11 mouse cellular contexts compared by ENCODE assay signal in the genomic region with DNA sequence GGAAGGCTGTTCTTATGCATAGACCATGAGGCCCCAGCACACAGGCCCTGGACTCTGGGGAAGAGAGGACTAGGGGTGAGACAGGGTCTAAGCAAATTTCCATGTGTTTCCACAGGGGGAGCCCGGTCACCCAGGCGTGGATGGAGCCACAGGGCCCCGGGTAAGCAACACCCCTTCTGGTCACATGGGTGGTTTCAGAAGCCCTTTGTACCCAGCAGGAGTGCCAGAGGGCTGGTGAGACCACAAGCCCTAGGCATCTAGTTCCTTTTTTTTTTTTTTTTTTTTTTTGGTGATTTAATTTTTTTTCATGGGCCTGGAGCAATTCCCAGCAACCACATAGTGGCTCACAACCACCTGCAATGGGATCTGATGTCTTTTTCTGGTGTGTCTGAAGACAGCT. TPM values are rescaled to one million over a fixed set of nuclear protein-coding genes. Genes with fewer than 3 reads are reported as not detected.
DNase-seq lines count a peak whose midpoint lies in the region; ATAC-seq and TF ChIP-seq lines count a peak whose summit lies in the region.
"Had no signal": no experiment of that assay in that cellular context is flagged by ENCODE, and none has a peak within 500 bp of the region (broad histone marks: within the 10 kb centered on the region; RNA-seq: fewer than 3 reads in every experiment).

No protein-coding gene starts in this region.

- H3K9ac ChIP-seq in lung, postnatal 0 days (replicated peaks; ENCODE audit: low read depth), result no peak overlapping the region
- H3K9ac ChIP-seq in kidney, postnatal 0 days (ENCODE audit: low read depth, low read length), result no peak overlapping the region
- H3K9ac ChIP-seq in forebrain, embryonic 14.5 days (ENCODE audit: low read length), result no peak overlapping the region

- no peak overlapping the region for H3K27ac ChIP-seq in lung, postnatal 0 days (ENCODE audit: low read length)
- no peak overlapping the region for H3K27ac ChIP-seq in kidney, postnatal 0 days
- H3K27ac ChIP-seq in forebrain, embryonic 14.5 days (ENCODE audit: low read depth, low read length), result no peak overlapping the region
- H3K27ac ChIP-seq: macrophage had no signal

- no peaks in the 10 kb centered on the region for H3K4me1 ChIP-seq in lung, postnatal 0 days (ENCODE audit: insufficient read depth, low read depth, low read length)
- no peaks in the 10 kb centered on the region for H3K4me1 ChIP-seq in kidney, postnatal 0 days (replicated peaks; ENCODE audit: insufficient read depth, low read length)
- H3K4me1 ChIP-seq in forebrain, embryonic 14.5 days (ENCODE audit: control insufficient read depth, insufficient read depth, low read length), result no peaks in the 10 kb centered on the region

- H3K27me3 ChIP-seq in lung, postnatal 0 days (replicated peaks; ENCODE audit: insufficient read depth, low read length), result no peaks in the 10 kb centered on the region
- H3K27me3 ChIP-seq in kidney, postnatal 0 days (ENCODE audit: insufficient read depth, low read length), result no peaks in the 10 kb centered on the region
- no peaks in the 10 kb centered on the region for H3K27me3 ChIP-seq in splenic B cell, adult 2 months (ENCODE audit: control insufficient read depth, insufficient read depth, low read length, poor library complexity, severe bottlenecking)
- H3K27me3 ChIP-seq in forebrain, embryonic 14.5 days (replicated peaks; ENCODE audit: control insufficient read depth, insufficient read depth, low read length), result no peaks in the 10 kb centered on the region

- no peaks in the 10 kb centered on the region for H3K36me3 ChIP-seq in lung, postnatal 0 days (ENCODE audit: insufficient read depth, low read length)
- no peaks in the 10 kb centered on the region for H3K36me3 ChIP-seq in kidney, postnatal 0 days (ENCODE audit: insufficient read depth, low read length)
- no peaks in the 10 kb centered on the region for H3K36me3 ChIP-seq in splenic B cell, adult 2 months (ENCODE audit: control insufficient read depth, insufficient read depth, low read length, poor library complexity, severe bottlenecking)
- no peaks in the 10 kb centered on the region for H3K36me3 ChIP-seq in forebrain, embryonic 14.5 days (ENCODE audit: control insufficient read depth, insufficient read depth, low read length)

- no peak for TF ChIP-seq CTCF in lung, postnatal 0 days (IDR thresholded peaks at IDR 0.05)
- TF ChIP-seq CTCF in kidney, postnatal 0 days (IDR thresholded peaks at IDR 0.05; ENCODE audit: low read depth), result no peak

- TF ChIP-seq EP300 in lung, postnatal 0 days (IDR thresholded peaks at IDR 0.05), result no peak

- no peak overlapping the region for H3K4me3 ChIP-seq in lung, postnatal 0 days (ENCODE audit: low read depth, low read length)
- H3K4me3 ChIP-seq in kidney, postnatal 0 days (replicated peaks; ENCODE audit: low read depth, low read length), result no peak overlapping the region
- no peak overlapping the region for H3K4me3 ChIP-seq in forebrain, embryonic 14.5 days (ENCODE audit: low read depth, low read length)

- no peak for DNase-seq in lung, postnatal 0 days (ENCODE audit: low spot score)
- no peak for DNase-seq in lung, postnatal 14 days
- peak; percentile 22 for DNase-seq in kidney, postnatal 0 days (ENCODE audit: low spot score)
- DNase-seq in splenic B cell, adult 2 months (ENCODE audit: low read depth, low spot score), result peak; percentile 61
- no peak for DNase-seq in adrenal gland, adult 2 months
- DNase-seq in ovary, postnatal 14 days (ENCODE audit: low spot score), result no peak
- no peak for DNase-seq in forebrain, embryonic 14.5 days (ENCODE audit: low spot score)
- DNase-seq: layer of hippocampus, adult 9-11 months; thymus, postnatal 36 days had no signal

- 31% methylated on average over 3 of the region's 3 CpGs for WGBS in lung, postnatal 0 days
- 31% methylated on average over 3 of the region's 3 CpGs for whole genome bisulfite sequencing in kidney, postnatal 0 days
- WGBS in forebrain, embryonic 14.5 days, result 25% methylated on average over 3 of the region's 3 CpGs

- ATAC-seq in lung, postnatal 0 days, result 0 out of 2 replicates have a peak, but pooled peaks have one; percentile 38
- ATAC-seq in granulocyte monocyte progenitor cell, adult 5-6 weeks (replicated peaks; ENCODE audit: poor library complexity, severe bottlenecking), result peak; percentile 100
- ATAC-seq in kidney, postnatal 0 days (replicated peaks; ENCODE audit: low FRiP score, low read depth), result peak; percentile 75
- ATAC-seq in forebrain, embryonic 14.5 days, result no peak

- no peak overlapping the region for H3K4me2 ChIP-seq in lung, postnatal 0 days (replicated peaks; ENCODE audit: low read depth, low read length)
- no peak overlapping the region for H3K4me2 ChIP-seq in kidney, postnatal 0 days (ENCODE audit: low read length)
- no peak overlapping the region for H3K4me2 ChIP-seq in forebrain, embryonic 14.5 days (ENCODE audit: low read length)

- no peaks in the 10 kb centered on the region for H3K9me3 ChIP-seq in lung, postnatal 0 days (ENCODE audit: low read length)
- no peaks in the 10 kb centered on the region for H3K9me3 ChIP-seq in kidney, postnatal 0 days (replicated peaks; ENCODE audit: low read length)
- no peaks in the 10 kb centered on the region for H3K9me3 ChIP-seq in forebrain, embryonic 14.5 days (replicated peaks; ENCODE audit: control insufficient read depth, low read length)

RNA-seq across cellular contexts. Expression of a gene that starts 19.5 kb away (rescaled TPM):
- polyA plus RNA-seq in lung, postnatal 0 days (2015; fragmentation: Nextera tagmentation; extraction: Ambion mirVana), result 10.8 and 12.0 TPM in 2 replicates
- total RNA-seq in granulocyte monocyte progenitor cell, adult 5-6 weeks (2014; fragmentation: Nextera tagmentation), result 25.1 and 25.2 TPM in 2 replicates
- total RNA-seq in granulocyte monocyte progenitor cell, adult 5-6 weeks (2017), result 11.0 and 13.4 TPM in 2 replicates
- 24.6 and 26.1 TPM in 2 replicates for polyA plus RNA-seq in kidney, postnatal 0 days (2015; fragmentation: Nextera tagmentation; extraction: Ambion mirVana)
- 10 to 100 TPM; 21.7 to 23.3 TPM for total RNA-seq in adrenal gland, adult 2 months (2021)
- polyA plus RNA-seq in adrenal gland, adult 2 months (2012; rRNA removed), result 29.2 and 35.1 TPM in 2 replicates
- 9.2 and 9.7 TPM in 2 replicates for polyA plus RNA-seq in forebrain, embryonic 14.5 days (2014; fragmentation: Nextera tagmentation; extraction: Ambion mirVana)

RNA-seq across cellular contexts. Expression of a gene that starts 41.6 kb away (rescaled TPM):
- polyA plus RNA-seq in lung, postnatal 0 days (2015; fragmentation: Nextera tagmentation; extraction: Ambion mirVana), result 152 and 167 TPM in 2 replicates
- total RNA-seq in granulocyte monocyte progenitor cell, adult 5-6 weeks (2014; fragmentation: Nextera tagmentation), result 512 and 539 TPM in 2 replicates
- total RNA-seq in granulocyte monocyte progenitor cell, adult 5-6 weeks (2017), result 838 and 956 TPM in 2 replicates
- polyA plus RNA-seq in kidney, postnatal 0 days (2015; fragmentation: Nextera tagmentation; extraction: Ambion mirVana), result 293 and 336 TPM in 2 replicates
- 100 to 1,000 TPM; 266 to 294 TPM for total RNA-seq in adrenal gland, adult 2 months (2021)
- 234 and 286 TPM in 2 replicates for polyA plus RNA-seq in adrenal gland, adult 2 months (2012; rRNA removed)
- polyA plus RNA-seq in forebrain, embryonic 14.5 days (2014; fragmentation: Nextera tagmentation; extraction: Ambion mirVana), result 545 and 644 TPM in 2 replicates

RNA-seq across cellular contexts. Expression of a gene that starts 54.5 kb away (rescaled TPM):
- 60.1 and 67.2 TPM in 2 replicates for polyA plus RNA-seq in lung, postnatal 0 days (2015; fragmentation: Nextera tagmentation; extraction: Ambion mirVana)
- 194 and 203 TPM in 2 replicates for total RNA-seq in granulocyte monocyte progenitor cell, adult 5-6 weeks (2014; fragmentation: Nextera tagmentation)
- total RNA-seq in granulocyte monocyte progenitor cell, adult 5-6 weeks (2017), result 141 and 169 TPM in 2 replicates
- 134 and 136 TPM in 2 replicates for polyA plus RNA-seq in kidney, postnatal 0 days (2015; fragmentation: Nextera tagmentation; extraction: Ambion mirVana)
- total RNA-seq in adrenal gland, adult 2 months (2021), result 10 to 100 TPM; 76.3 to 79.4 TPM
- polyA plus RNA-seq in adrenal gland, adult 2 months (2012; rRNA removed), result 41.8 and 48.3 TPM in 2 replicates
- polyA plus RNA-seq in forebrain, embryonic 14.5 days (2014; fragmentation: Nextera tagmentation; extraction: Ambion mirVana), result 114 and 150 TPM in 2 replicates

Comparison
In these comparisons a context has a peak if more than half of its experiments do, and no peak if none do; other contexts are left out.
1. DNase-seq: peak in kidney, postnatal 0 days (single experiment) and splenic B cell, adult 2 months (single experiment); none in lung, postnatal 0 days (single experiment), lung, postnatal 14 days (single experiment), adrenal gland, adult 2 months (single experiment), ovary, postnatal 14 days (single experiment) and forebrain, embryonic 14.5 days (single experiment).